Mouse (Mus musculus) 3T3-L1 (cell line): ENCODE measurements around the gene Rtkn2.

ENCODE experiments used
- DNase-seq: peaks from one replicate; pipeline ENCODE4 v3.0.0-alpha.2; 2015; ENCODE audit warnings: low read depth, low spot score

Gene Rtkn2

GRCm38 (mm10) chr10:67996171-67996570 is 16.8 kb downstream of the Rtkn2 start:
- DNase-seq = peak; percentile 72

- DNase-seq = peak; percentile 61
These were observed 18.8 kb downstream of the Rtkn2 start for GRCm38 (mm10) chr10:67998116-67998635.

GRCm38 (mm10) chr10:67999170-67999569 is 19.8 kb downstream of the Rtkn2 start:
- DNase-seq = no peak

GRCm38 (mm10) chr10:68001456-68001855 is 22.1 kb downstream of the Rtkn2 start:
- DNase-seq = no peak

- DNase-seq = peak; percentile 40
These were observed 24.5 kb downstream of the Rtkn2 start for GRCm38 (mm10) chr10:68003651-68004422.

- DNase-seq = no peak
These were observed 26.0 kb downstream of the Rtkn2 start for GRCm38 (mm10) chr10:68005404-68005803.

- DNase-seq = no peak
These were observed 27.1 kb downstream of the Rtkn2 start for GRCm38 (mm10) chr10:68006491-68006890.

- no peak for DNase-seq
These were observed 27.7 kb downstream of the Rtkn2 start for GRCm38 (mm10) chr10:68007103-68007502.

GRCm38 (mm10) chr10:68008198-68008955 is 29.0 kb downstream of the Rtkn2 start:
- peak; percentile 98 for DNase-seq

GRCm38 (mm10) chr10:68009301-68009700 is 29.9 kb downstream of the Rtkn2 start:
- no peak for DNase-seq

- DNase-seq = no peak
These were observed 30.5 kb downstream of the Rtkn2 start for GRCm38 (mm10) chr10:68009867-68010266.

GRCm38 (mm10) chr10:68013137-68013536 is 33.8 kb downstream of the Rtkn2 start:
- DNase-seq = peak; percentile 43

GRCm38 (mm10) chr10:68020755-68021154 is 41.4 kb downstream of the Rtkn2 start:
- DNase-seq = no peak

- DNase-seq = no peak
These were observed 46.3 kb downstream of the Rtkn2 start for GRCm38 (mm10) chr10:68025660-68026059.

- DNase-seq = no peak
These were observed 49.1 kb downstream of the Rtkn2 start for GRCm38 (mm10) chr10:68028327-68029080.

- DNase-seq = peak; percentile 18
These were observed 49.8 kb downstream of the Rtkn2 start for GRCm38 (mm10) chr10:68029081-68029626.

- DNase-seq = no peak
These were observed 50.7 kb downstream of the Rtkn2 start for GRCm38 (mm10) chr10:68030027-68030426.

GRCm38 (mm10) chr10:68035707-68036367 is 56.5 kb downstream of the Rtkn2 start:
- DNase-seq = no peak

GRCm38 (mm10) chr10:68036368-68036980 is 57.1 kb downstream of the Rtkn2 start:
- no peak for DNase-seq

GRCm38 (mm10) chr10:68038997-68039624 is 59.7 kb downstream of the Rtkn2 start:
- no peak for DNase-seq
